Mouse (Mus musculus): ENCODE results near the gene Rasgrf2.

GRCm38 (mm10) chr13:91877996-91878395, 253.5 kb downstream of the Rasgrf2 start:
- no peak for TF ChIP-seq CTCF (IDR thresholded peaks at IDR 0.05; ENCODE audit: low read depth)
- no peak for TF ChIP-seq EP300 (optimal IDR thresholded peaks at IDR 0.05)

All from stomach, postnatal 0 days (tissue).